Mouse (Mus musculus): ENCODE data around the gene Gp5. TPM values are rescaled to one million over a fixed set of nuclear protein-coding genes. Genes with fewer than 3 reads are reported as not detected.
"Not testable (repeated sequence)": the region's sequence is repeated elsewhere in the genome, so short reads cannot be mapped to it uniquely, and the experiment has no call there.

Gp5 gene
- polyA plus RNA-seq (2014; fragmentation: Nextera tagmentation; extraction: Ambion mirVana) = 0.65 and 0.80 TPM in 2 replicates

DNA sequence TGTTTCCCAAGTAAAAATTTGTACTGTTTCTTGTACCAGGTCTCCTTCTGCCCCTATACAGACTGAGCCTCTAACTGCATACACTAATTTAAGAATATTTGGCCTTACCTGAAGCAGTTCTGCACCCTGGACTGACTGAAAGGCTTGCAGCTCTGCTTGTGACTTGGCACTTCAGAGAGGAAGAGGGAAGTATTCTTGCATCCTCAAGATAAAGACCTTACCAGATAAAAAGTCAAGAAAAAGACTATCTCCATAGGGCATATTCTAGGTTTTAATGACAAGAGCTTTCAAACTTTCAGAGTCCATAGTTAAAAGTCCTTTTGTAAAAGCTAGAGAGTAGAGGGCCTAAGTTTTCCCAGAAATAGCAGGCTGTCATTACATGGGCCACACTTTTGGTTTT, at the start of gene Gp5:
TSS of gene Gp5 (minus strand) at position 133 of the 400 bp plus-strand sequence.
- Histone ChIP-seq H3K9ac (ENCODE audit: low read length) (0 out of 2 replicates have a peak within 1 kb of the TSS, but pooled peaks have one; percentile 7), H3K9me3 (ENCODE audit: control insufficient read depth, low read length) (no peaks in the 10 kb centered on the region), H3K4me2 (ENCODE audit: low read length) (peak within 1 kb of the TSS; percentile 98), H3K27me3 (replicated peaks; ENCODE audit: control insufficient read depth, insufficient read depth, low read length) (peaks cover 46% of the 10 kb centered on the region), H3K4me3 (ENCODE audit: low read depth, low read length) (peak within 1 kb of the TSS; percentile 52), H3K27ac (ENCODE audit: low read depth) (no peak within 1 kb of the TSS), H3K36me3 (ENCODE audit: control insufficient read depth, insufficient read depth, low read length) (peaks cover 11% of the 10 kb centered on the region; the same call in 1 of the 2 replicates), H3K4me1 (replicated peaks; ENCODE audit: control insufficient read depth, insufficient read depth, low read length) (peaks cover 12% of the 10 kb centered on the region)
- ATAC-seq (replicated peaks; ENCODE audit: low FRiP score, low TSS enrichment, low read depth) (no peak), DNase-seq (ENCODE audit: low spot score) (no peak)

DNA sequence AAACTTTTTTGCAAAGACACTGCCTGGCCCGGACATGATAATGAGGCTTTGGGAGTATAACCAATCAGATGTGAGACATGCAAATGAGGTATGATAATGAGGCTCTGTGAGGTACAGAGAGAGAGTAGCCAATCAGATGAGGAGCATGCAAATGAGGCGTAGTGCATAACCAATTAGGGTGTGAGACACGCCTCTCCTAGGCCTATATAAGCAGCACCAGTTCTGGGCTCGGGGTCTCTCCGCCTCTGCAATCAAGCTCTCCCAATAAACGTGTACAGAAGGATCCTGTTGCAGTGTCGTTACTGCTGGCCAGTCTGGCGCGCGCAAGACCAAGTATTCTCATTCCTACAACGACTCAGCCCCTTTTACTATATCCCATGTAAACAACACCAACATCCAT, 42.9 kb upstream of the Gp5 start:
- H3K4me1 ChIP-seq (replicated peaks; ENCODE audit: control insufficient read depth, insufficient read depth, low read length); H3K9me3 ChIP-seq (ENCODE audit: control insufficient read depth, low read length); ATAC-seq (replicated peaks; ENCODE audit: low FRiP score, low TSS enrichment, low read depth); H3K27me3 ChIP-seq (replicated peaks; ENCODE audit: control insufficient read depth, insufficient read depth, low read length); H3K4me2 ChIP-seq (ENCODE audit: low read length); DNase-seq (ENCODE audit: low spot score); H3K4me3 ChIP-seq (ENCODE audit: low read depth, low read length); H3K27ac ChIP-seq (ENCODE audit: low read depth); H3K9ac ChIP-seq (ENCODE audit: low read length): not testable (repeated sequence)
- H3K36me3 ChIP-seq (ENCODE audit: control insufficient read depth, insufficient read depth, low read length) = peaks cover 59% of the 10 kb centered on the region
- 95% methylated on average over 11 of the region's 11 CpGs for WGBS

GRCm38 (mm10) chr16:30314236-30314635, 3.7 kb upstream of the Gp5 start:
- peaks cover 17% of the 10 kb centered on the region for H3K27me3 ChIP-seq (replicated peaks; ENCODE audit: control insufficient read depth, insufficient read depth, low read length)
- H3K36me3 ChIP-seq (ENCODE audit: control insufficient read depth, insufficient read depth, low read length) = peaks cover 41% of the 10 kb centered on the region; the same call in 1 of the 2 replicates
- H3K4me2 ChIP-seq (ENCODE audit: low read length) = no peak overlapping the region
- no peak overlapping the region for H3K4me3 ChIP-seq (ENCODE audit: low read depth, low read length)
- H3K9ac ChIP-seq (ENCODE audit: low read length) = no peak overlapping the region
- peaks cover 6% of the 10 kb centered on the region; the same call in 1 of the 2 replicates for H3K4me1 ChIP-seq (replicated peaks; ENCODE audit: control insufficient read depth, insufficient read depth, low read length)
- H3K27ac ChIP-seq (ENCODE audit: low read depth) = no peak overlapping the region
- ATAC-seq (replicated peaks; ENCODE audit: low FRiP score, low TSS enrichment, low read depth) (no peak), DNase-seq (ENCODE audit: low spot score) (no peak)
- H3K9me3 ChIP-seq (ENCODE audit: control insufficient read depth, low read length) = no peaks in the 10 kb centered on the region

GRCm38 (mm10) chr16:30310171-30310515, 436 bp downstream of the Gp5 start:
- Histone ChIP-seq H3K4me2 (ENCODE audit: low read length) (peak overlapping the region; percentile 98; the same call in 1 of the 2 replicates), H3K27ac (ENCODE audit: low read depth) (no peak overlapping the region), H3K9me3 (ENCODE audit: control insufficient read depth, low read length) (no peaks in the 10 kb centered on the region), H3K4me1 (replicated peaks; ENCODE audit: control insufficient read depth, insufficient read depth, low read length) (peaks cover 12% of the 10 kb centered on the region), H3K36me3 (ENCODE audit: control insufficient read depth, insufficient read depth, low read length) (peaks cover 8% of the 10 kb centered on the region; the same call in 1 of the 2 replicates), H3K4me3 (ENCODE audit: low read depth, low read length) (no peak overlapping the region), H3K9ac (ENCODE audit: low read length) (no peak overlapping the region), H3K27me3 (replicated peaks; ENCODE audit: control insufficient read depth, insufficient read depth, low read length) (peaks cover 46% of the 10 kb centered on the region)
- DNase-seq (ENCODE audit: low spot score) (peak; percentile 60), ATAC-seq (replicated peaks; ENCODE audit: low FRiP score, low TSS enrichment, low read depth) (no peak)
- 64% methylated on average over 8 of the region's 8 CpGs for WGBS

- 4% methylated on average over 34 of the region's 34 CpGs for WGBS
- no peak overlapping the region for H3K27ac ChIP-seq (ENCODE audit: low read depth)
- 0 out of 2 replicates have a peak overlapping the region, but pooled peaks have one; percentile 7 for H3K9ac ChIP-seq (ENCODE audit: low read length)
- peaks cover 46% of the 10 kb centered on the region for H3K27me3 ChIP-seq (replicated peaks; ENCODE audit: control insufficient read depth, insufficient read depth, low read length)
- H3K4me1 ChIP-seq (replicated peaks; ENCODE audit: control insufficient read depth, insufficient read depth, low read length) = peaks cover 12% of the 10 kb centered on the region
- 0 out of 2 replicates have a peak, but pooled peaks cover 3% of the 10 kb centered on the region for H3K36me3 ChIP-seq (ENCODE audit: control insufficient read depth, insufficient read depth, low read length)
- H3K9me3 ChIP-seq (ENCODE audit: control insufficient read depth, low read length) = no peaks in the 10 kb centered on the region
- H3K4me2 ChIP-seq (ENCODE audit: low read length) = peak overlapping the region; percentile 98
- peak; percentile 73 for DNase-seq (ENCODE audit: low spot score)
- no peak; the same call in 1 of the 2 replicates for ATAC-seq (replicated peaks; ENCODE audit: low FRiP score, low TSS enrichment, low read depth)
- peak overlapping the region; percentile 52 for H3K4me3 ChIP-seq (ENCODE audit: low read depth, low read length)
Observed at GRCm38 (mm10) chr16:30309395-30310170, 996 bp downstream of the Gp5 start.

DNA sequence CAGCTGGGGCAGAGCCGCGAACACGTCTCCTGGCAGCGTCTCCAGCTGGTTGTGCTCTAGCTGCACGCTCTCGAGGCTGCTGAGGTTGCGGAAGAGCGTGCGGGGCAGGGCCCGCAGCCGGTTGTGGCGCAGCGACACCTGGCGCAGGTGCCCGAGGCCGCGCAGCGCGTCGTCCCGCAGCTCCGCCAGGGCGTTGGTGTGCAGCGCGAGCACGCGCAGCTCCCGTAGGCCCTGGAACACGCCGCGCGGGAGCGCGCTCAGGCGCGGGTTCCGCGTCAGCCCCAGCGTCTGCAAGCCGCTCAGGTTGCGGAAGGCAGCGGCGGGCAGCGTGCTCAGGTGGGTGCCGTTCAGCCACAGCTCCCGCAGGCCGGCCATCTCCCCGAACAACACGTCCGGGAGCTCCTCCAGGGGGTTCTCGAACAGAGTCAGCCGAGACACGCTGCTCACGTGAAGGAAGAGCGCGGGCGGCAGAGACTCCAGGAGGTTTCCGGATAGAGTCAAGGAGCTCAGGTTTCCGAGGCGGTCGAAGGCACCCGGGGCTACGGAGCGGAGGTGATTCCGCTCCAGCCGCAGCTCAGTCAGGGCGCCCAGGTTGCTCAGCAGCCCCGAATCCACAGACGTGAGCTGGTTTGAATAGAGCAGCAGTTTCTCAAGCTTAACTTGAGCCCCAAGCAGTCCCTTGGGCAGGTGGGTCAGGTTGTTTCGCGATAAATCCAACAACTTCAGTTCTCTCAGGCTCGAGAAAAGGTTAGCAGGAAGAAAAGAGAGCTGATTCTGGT, 1.8 kb downstream of the Gp5 start:
- under 1% methylated on average over 72 of the region's 72 CpGs for WGBS
- Histone ChIP-seq H3K9ac (ENCODE audit: low read length) (peak overlapping the region; percentile 38), H3K4me3 (ENCODE audit: low read depth, low read length) (peak overlapping the region; percentile 52), H3K4me1 (replicated peaks; ENCODE audit: control insufficient read depth, insufficient read depth, low read length) (peaks cover 12% of the 10 kb centered on the region), H3K27me3 (replicated peaks; ENCODE audit: control insufficient read depth, insufficient read depth, low read length) (peaks cover 46% of the 10 kb centered on the region), H3K36me3 (ENCODE audit: control insufficient read depth, insufficient read depth, low read length) (no peaks in the 10 kb centered on the region), H3K27ac (ENCODE audit: low read depth) (no peak overlapping the region), H3K9me3 (ENCODE audit: control insufficient read depth, low read length) (no peaks in the 10 kb centered on the region), H3K4me2 (ENCODE audit: low read length) (peak overlapping the region; percentile 98)
- DNase-seq (ENCODE audit: low spot score) (peak; percentile 84), ATAC-seq (replicated peaks; ENCODE audit: low FRiP score, low TSS enrichment, low read depth) (peak; percentile 67)

- no peaks in the 10 kb centered on the region for H3K9me3 ChIP-seq (ENCODE audit: control insufficient read depth, low read length)
- H3K4me1 ChIP-seq (replicated peaks; ENCODE audit: control insufficient read depth, insufficient read depth, low read length) = peaks cover 12% of the 10 kb centered on the region
- H3K36me3 ChIP-seq (ENCODE audit: control insufficient read depth, insufficient read depth, low read length) = no peaks in the 10 kb centered on the region
- ATAC-seq (replicated peaks; ENCODE audit: low FRiP score, low TSS enrichment, low read depth) = no peak
- peaks cover 46% of the 10 kb centered on the region for H3K27me3 ChIP-seq (replicated peaks; ENCODE audit: control insufficient read depth, insufficient read depth, low read length)
- H3K27ac ChIP-seq (ENCODE audit: low read depth) = no peak overlapping the region
- H3K4me2 ChIP-seq (ENCODE audit: low read length) = peak overlapping the region; percentile 98
- peak overlapping the region; percentile 38 for H3K9ac ChIP-seq (ENCODE audit: low read length)
- no peak for DNase-seq (ENCODE audit: low spot score)
- H3K4me3 ChIP-seq (ENCODE audit: low read depth, low read length) = peak overlapping the region; percentile 52
- 16% methylated on average over 26 of the region's 29 CpGs for WGBS
Observed at GRCm38 (mm10) chr16:30307961-30308615, 2.5 kb downstream of the Gp5 start.

GRCm38 (mm10) chr16:30307306-30307705, 3.3 kb downstream of the Gp5 start:
- ATAC-seq (replicated peaks; ENCODE audit: low FRiP score, low TSS enrichment, low read depth) (no peak), DNase-seq (ENCODE audit: low spot score) (no peak)
- no peak overlapping the region for H3K4me2 ChIP-seq (ENCODE audit: low read length)
- H3K4me3 ChIP-seq (ENCODE audit: low read depth, low read length) = no peak overlapping the region
- H3K27ac ChIP-seq (ENCODE audit: low read depth) = no peak overlapping the region
- WGBS = 59% methylated on average over 12 of the region's 12 CpGs
- no peaks in the 10 kb centered on the region for H3K9me3 ChIP-seq (ENCODE audit: control insufficient read depth, low read length)
- peaks cover 12% of the 10 kb centered on the region for H3K4me1 ChIP-seq (replicated peaks; ENCODE audit: control insufficient read depth, insufficient read depth, low read length)
- H3K9ac ChIP-seq (ENCODE audit: low read length) = no peak overlapping the region
- no peaks in the 10 kb centered on the region for H3K36me3 ChIP-seq (ENCODE audit: control insufficient read depth, insufficient read depth, low read length)
- peaks cover 46% of the 10 kb centered on the region for H3K27me3 ChIP-seq (replicated peaks; ENCODE audit: control insufficient read depth, insufficient read depth, low read length)

All from intestine, embryonic 14.5 days (tissue).